ENCODE assay signal across 13 mouse cellular contexts in the genomic region with DNA sequence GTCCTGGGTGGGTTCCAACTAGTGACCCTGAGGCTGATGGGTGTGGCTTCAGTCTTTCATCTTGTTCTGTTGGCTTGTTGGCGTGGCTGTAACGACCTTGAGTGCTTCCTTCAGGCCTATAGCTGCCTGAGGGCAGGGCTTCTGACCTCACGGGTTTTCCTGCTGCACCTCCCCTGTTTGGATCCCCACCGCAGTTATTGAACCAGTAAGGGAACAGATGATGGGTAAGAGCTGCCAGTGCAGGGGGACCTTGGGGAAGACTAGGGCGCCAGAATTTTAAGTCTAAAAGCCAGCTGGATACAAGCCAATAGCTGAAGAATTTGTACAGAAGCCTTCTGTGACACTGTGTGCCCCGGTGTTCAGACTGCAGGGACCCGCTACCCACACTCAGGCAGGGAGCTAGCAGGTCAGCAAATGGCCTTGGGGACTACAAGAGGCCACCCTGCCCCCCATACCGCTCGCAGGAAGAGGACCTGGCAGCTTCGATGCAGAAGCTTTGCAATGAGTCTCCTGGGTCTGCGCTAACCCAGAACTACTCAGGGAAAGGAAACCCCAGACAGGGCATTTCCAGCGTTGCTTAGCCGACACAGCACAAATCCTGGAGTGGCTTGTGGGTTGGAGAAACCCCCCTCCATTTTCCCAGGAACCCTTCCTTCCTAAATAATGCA. TPM values are rescaled to one million over a fixed set of nuclear protein-coding genes. Genes with fewer than 3 reads are reported as not detected.
DNase-seq lines count a peak whose midpoint lies in the region; ATAC-seq and TF ChIP-seq lines count a peak whose summit lies in the region.
"Had no signal": no experiment of that assay in that cellular context is flagged by ENCODE, and none has a peak within 500 bp of the region (broad histone marks: within the 10 kb centered on the region; RNA-seq: fewer than 3 reads in every experiment).

No protein-coding gene starts in this region.

- TF ChIP-seq CTCF in gastrocnemius, adult 2 months (IDR thresholded peaks at IDR 0.05) = no peak
- no peak for TF ChIP-seq CTCF in E14TG2a.4 (conservative IDR thresholded peaks at IDR 0.05; ENCODE audit: low read length)
- no peak for TF ChIP-seq CTCF in left cerebral cortex, adult 2 months (IDR thresholded peaks at IDR 0.05)

- no peak overlapping the region for H3K4me3 ChIP-seq in gastrocnemius, adult 2 months
- peak overlapping the region; percentile 48 for H3K4me3 ChIP-seq in E14TG2a.4 (replicated peaks; ENCODE audit: low read length)
- H3K4me3 ChIP-seq in limb, embryonic 15.5 days = no peak overlapping the region
- H3K4me3 ChIP-seq in left cerebral cortex, adult 2 months = no peak overlapping the region
- H3K4me3 ChIP-seq: heart, embryonic 15.5 days had no signal

- 0 out of 2 replicates have a peak, but pooled peaks cover 4% of the 10 kb centered on the region for H3K27me3 ChIP-seq in E14TG2a.4 (ENCODE audit: insufficient read depth, low read length)
- no peaks in the 10 kb centered on the region for H3K27me3 ChIP-seq in limb, embryonic 15.5 days
- H3K27me3 ChIP-seq: heart, embryonic 15.5 days had no signal

- WGBS in limb, embryonic 15.5 days = 20% methylated on average over 13 of the region's 13 CpGs

- H3K4me2 ChIP-seq in limb, embryonic 15.5 days = peak overlapping the region; percentile 17; the same call in 1 of the 2 replicates
- H3K4me2 ChIP-seq: heart, embryonic 15.5 days had no signal

- ATAC-seq in limb, embryonic 15.5 days (ENCODE audit: insufficient number of reproducible peaks, low FRiP score, low TSS enrichment, low read depth) = no peak

- no peak overlapping the region for H3K27ac ChIP-seq in gastrocnemius, adult 2 months
- H3K27ac ChIP-seq in limb, embryonic 15.5 days = no peak overlapping the region; the same call in 1 of the 2 replicates
- H3K27ac ChIP-seq in left cerebral cortex, adult 2 months = no peak overlapping the region
- H3K27ac ChIP-seq: heart, embryonic 15.5 days had no signal

- H3K4me1 ChIP-seq in E14TG2a.4 (replicated peaks; ENCODE audit: low read depth, low read length) = peaks cover 50% of the 10 kb centered on the region
- H3K4me1 ChIP-seq in limb, embryonic 15.5 days = peaks cover 36% of the 10 kb centered on the region

- no peaks in the 10 kb centered on the region for H3K9me3 ChIP-seq in E14TG2a.4 (ENCODE audit: low read length)
- H3K9me3 ChIP-seq in limb, embryonic 15.5 days = no peaks in the 10 kb centered on the region
- H3K9me3 ChIP-seq: heart, embryonic 15.5 days had no signal

- H3K9ac ChIP-seq in limb, embryonic 15.5 days = no peak overlapping the region
- H3K9ac ChIP-seq: heart, embryonic 15.5 days had no signal

- H3K36me3 ChIP-seq in E14TG2a.4 (ENCODE audit: insufficient read depth, low read length) = no peaks in the 10 kb centered on the region
- H3K36me3 ChIP-seq in limb, embryonic 15.5 days = no peaks in the 10 kb centered on the region
- H3K36me3 ChIP-seq: heart, embryonic 15.5 days had no signal

- peak; percentile 14 for DNase-seq in gastrocnemius, postnatal 25 days
- no peak for DNase-seq in gastrocnemius, adult 2 months
- peak; percentile 65 for DNase-seq in adrenal gland, postnatal 14 days
- no peak for DNase-seq in spleen, postnatal 10 days (ENCODE audit: low spot score in 2 of 2)
- DNase-seq in frontal cortex, postnatal 25 days (ENCODE audit: low spot score in 2 of 2) = no peak
- no peak for DNase-seq in left cerebral cortex, adult 2 months (ENCODE audit: extremely low spot score in 1 of 2, low spot score in 2 of 2)

- intact Hi-C loops in gastrocnemius, adult 2 months (cut with DNase I) = no loop called here
- intact Hi-C loops in left cerebral cortex, adult 2 months (cut with DNase I) = no loop called here

RNA-seq across cellular contexts. Expression of gene Tcl1b2, which starts 33.4 kb away (rescaled TPM):
- not detected for total RNA-seq in gastrocnemius, postnatal 25 days (2021)
- not detected for total RNA-seq in gastrocnemius, adult 2 months (2021)
- total RNA-seq in adrenal gland, postnatal 14 days (2021) = not detected in 2 replicates
- not detected in 2 replicates for polyA plus RNA-seq in limb, embryonic 15.5 days (2015; fragmentation: Nextera tagmentation; extraction: Ambion mirVana)
- total RNA-seq in left cerebral cortex, adult 2 months (2021) = not detected
- total RNA-seq: liver, adult 2 months; megakaryocyte-erythroid progenitor cell, adult 5-6 weeks had no signal
- polyA plus RNA-seq: heart, embryonic 15.5 days; kidney, embryonic 14.5 days; liver, adult 2 months; urinary bladder, adult 2 months had no signal

RNA-seq across cellular contexts. Expression of gene Tcl1b1, which starts 47.0 kb away (rescaled TPM):
- not detected for total RNA-seq in gastrocnemius, postnatal 25 days (2021)
- not detected for total RNA-seq in gastrocnemius, adult 2 months (2021)
- not detected in 2 replicates for total RNA-seq in adrenal gland, postnatal 14 days (2021)
- not detected in 2 replicates for polyA plus RNA-seq in limb, embryonic 15.5 days (2015; fragmentation: Nextera tagmentation; extraction: Ambion mirVana)
- not detected for total RNA-seq in left cerebral cortex, adult 2 months (2021)
- total RNA-seq: liver, adult 2 months; megakaryocyte-erythroid progenitor cell, adult 5-6 weeks had no signal
- polyA plus RNA-seq: heart, embryonic 15.5 days; kidney, embryonic 14.5 days; liver, adult 2 months; urinary bladder, adult 2 months had no signal

Comparison
In these comparisons a context has a peak if more than half of its experiments do, and no peak if none do; other contexts are left out.
1. DNase-seq: peak in gastrocnemius, postnatal 25 days (single experiment) and adrenal gland, postnatal 14 days (single experiment); none in gastrocnemius, adult 2 months (single experiment), spleen, postnatal 10 days (0 of 2), frontal cortex, postnatal 25 days (0 of 2) and left cerebral cortex, adult 2 months (0 of 2).